Mouse (Mus musculus): ENCODE results near the gene Olfr1347. TPM values are rescaled to one million over a fixed set of nuclear protein-coding genes. Genes with fewer than 3 reads are reported as not detected.

Olfr1347 gene
- total RNA-seq, 1 experiment: not detected

GRCm38 (mm10) chr7:6455868-6456267 is 43.7 kb downstream of the Olfr1347 start, which contains the start of gene Olfr1336:
Gene Olfr1336, plus strand, starts transcription at chr7:6456168.
- H3K4me1 ChIP-seq (ENCODE audit: control insufficient read depth in 2 of 2, insufficient read depth in 2 of 2, low read length in 2 of 2, poor library complexity in 1 of 2): no peaks in the 10 kb centered on the region
- H3K9ac ChIP-seq (ENCODE audit: insufficient read depth, low read depth, low read length, poor library complexity, severe bottlenecking): no peak within 1 kb of the TSS
- no peak within 1 kb of the TSS for H3K4me3 ChIP-seq (ENCODE audit: insufficient read depth in 1 of 2, low read depth in 1 of 2, low read length in 2 of 2, poor library complexity in 1 of 2, severe bottlenecking in 1 of 2)
- no peak for TF ChIP-seq HCFC1 (IDR thresholded peaks at IDR 0.05; ENCODE audit: borderline replicate concordance, insufficient read depth, low read length)
- TF ChIP-seq ZC3H11A (IDR thresholded peaks at IDR 0.05; ENCODE audit: borderline replicate concordance, low read depth, low read length): no peak
- TF ChIP-seq MAFK (IDR thresholded peaks at IDR 0.05; ENCODE audit: insufficient read depth, low read depth, low read length): no peak
- TF ChIP-seq ZNF384 (IDR thresholded peaks at IDR 0.05; ENCODE audit: low read depth, low read length): no peak
- no peak for TF ChIP-seq CHD2 (IDR thresholded peaks at IDR 0.05; ENCODE audit: low read depth, low read length)
- no peaks in the 10 kb centered on the region for H3K9me3 ChIP-seq (ENCODE audit: control insufficient read depth, insufficient read depth, low read depth, low read length)
- in situ Hi-C loops (cut with MboI; ENCODE audit: low sequenced_read_pairs in 2 of 2, unreplicated experiment in 2 of 2): loop anchor here in 1 of 2 experiments (25.0 kb wide), 1 partner anchor 181 kb away; no protein-coding TSS in a partner anchor
- no peak for DNase-seq (ENCODE audit: low read depth, low spot score)
- H3K36me3 ChIP-seq (ENCODE audit: control insufficient read depth, insufficient read depth, low read length, poor library complexity, severe bottlenecking): no peaks in the 10 kb centered on the region
- H3K27ac ChIP-seq (ENCODE audit: insufficient read depth, low read depth, low read length, poor library complexity, severe bottlenecking): no peak within 1 kb of the TSS

DNA sequence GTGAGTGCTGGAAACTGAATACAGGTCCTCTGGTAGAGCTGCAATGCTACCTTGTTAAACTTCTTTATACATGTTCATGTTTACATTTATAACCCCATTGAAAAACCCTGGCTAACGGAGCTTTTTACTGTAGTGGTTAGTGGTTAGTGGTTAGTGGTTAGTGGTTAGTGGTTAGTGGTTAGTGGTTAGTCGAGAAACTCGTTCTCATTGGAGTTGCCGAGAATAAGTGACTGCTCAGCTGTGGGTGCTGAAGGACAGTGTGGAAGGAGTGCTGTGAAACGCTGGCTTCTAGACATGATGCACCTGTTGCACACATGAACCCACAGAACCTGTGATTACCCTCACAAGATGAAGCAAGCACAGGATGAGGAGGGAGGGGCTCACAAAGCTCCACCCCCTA is 51.8 kb downstream of the Olfr1347 start:
- in situ Hi-C loops (cut with MboI; ENCODE audit: low sequenced_read_pairs in 2 of 2, unreplicated experiment in 2 of 2): no loop called here
- no peak overlapping the region for H3K27ac ChIP-seq (ENCODE audit: insufficient read depth, low read depth, low read length, poor library complexity, severe bottlenecking)
- TF ChIP-seq CHD2 (IDR thresholded peaks at IDR 0.05; ENCODE audit: low read depth, low read length): no peak
- TF ChIP-seq HCFC1 (IDR thresholded peaks at IDR 0.05; ENCODE audit: borderline replicate concordance, insufficient read depth, low read length): no peak
- no peak overlapping the region for H3K4me3 ChIP-seq (ENCODE audit: insufficient read depth in 1 of 2, low read depth in 1 of 2, low read length in 2 of 2, poor library complexity in 1 of 2, severe bottlenecking in 1 of 2)
- DNase-seq (ENCODE audit: low read depth, low spot score): no peak
- no peak overlapping the region for H3K9ac ChIP-seq (ENCODE audit: insufficient read depth, low read depth, low read length, poor library complexity, severe bottlenecking)
- no peaks in the 10 kb centered on the region for H3K36me3 ChIP-seq (ENCODE audit: control insufficient read depth, insufficient read depth, low read length, poor library complexity, severe bottlenecking)
- H3K4me1 ChIP-seq (ENCODE audit: control insufficient read depth in 2 of 2, insufficient read depth in 2 of 2, low read length in 2 of 2, poor library complexity in 1 of 2): no peaks in the 10 kb centered on the region
- no peaks in the 10 kb centered on the region for H3K9me3 ChIP-seq (ENCODE audit: control insufficient read depth, insufficient read depth, low read depth, low read length)

- Histone ChIP-seq H3K27ac (ENCODE audit: insufficient read depth, low read depth, low read length, poor library complexity, severe bottlenecking) (no peak overlapping the region), H3K9ac (ENCODE audit: insufficient read depth, low read depth, low read length, poor library complexity, severe bottlenecking) (no peak overlapping the region), H3K9me3 (ENCODE audit: control insufficient read depth, insufficient read depth, low read depth, low read length) (no peaks in the 10 kb centered on the region), H3K36me3 (ENCODE audit: control insufficient read depth, insufficient read depth, low read length, poor library complexity, severe bottlenecking) (no peaks in the 10 kb centered on the region), H3K4me3 (ENCODE audit: insufficient read depth in 1 of 2, low read depth in 1 of 2, low read length in 2 of 2, poor library complexity in 1 of 2, severe bottlenecking in 1 of 2) (no peak overlapping the region), H3K4me1 (ENCODE audit: control insufficient read depth in 2 of 2, insufficient read depth in 2 of 2, low read length in 2 of 2, poor library complexity in 1 of 2) (peaks cover 0 to 7% of the 10 kb centered on the region in 2 experiments; a peak in 1 of 4 replicates)
- no peak for DNase-seq (ENCODE audit: low read depth, low spot score)
- TF ChIP-seq ZNF384 (IDR thresholded peaks at IDR 0.05; ENCODE audit: low read depth, low read length) (no peak), HCFC1 (IDR thresholded peaks at IDR 0.05; ENCODE audit: borderline replicate concordance, insufficient read depth, low read length) (no peak), ZC3H11A (IDR thresholded peaks at IDR 0.05; ENCODE audit: borderline replicate concordance, low read depth, low read length) (no peak), MAFK (IDR thresholded peaks at IDR 0.05; ENCODE audit: insufficient read depth, low read depth, low read length) (no peak), CHD2 (IDR thresholded peaks at IDR 0.05; ENCODE audit: low read depth, low read length) (no peak)
- in situ Hi-C loops (cut with MboI; ENCODE audit: low sequenced_read_pairs in 2 of 2, unreplicated experiment in 2 of 2): no loop called here
Measured at GRCm38 (mm10) chr7:6441173-6441572, 58.4 kb downstream of the Olfr1347 start.

- H3K9me3 ChIP-seq (ENCODE audit: control insufficient read depth, insufficient read depth, low read depth, low read length): no peaks in the 10 kb centered on the region
- no peak within 1 kb of the TSS for H3K9ac ChIP-seq (ENCODE audit: insufficient read depth, low read depth, low read length, poor library complexity, severe bottlenecking)
- in situ Hi-C loops (cut with MboI; ENCODE audit: low sequenced_read_pairs in 2 of 2, unreplicated experiment in 2 of 2): no loop called here
- no peaks in the 10 kb centered on the region for H3K36me3 ChIP-seq (ENCODE audit: control insufficient read depth, insufficient read depth, low read length, poor library complexity, severe bottlenecking)
- TF ChIP-seq ZNF384 (IDR thresholded peaks at IDR 0.05; ENCODE audit: low read depth, low read length): no peak
- TF ChIP-seq ZC3H11A (IDR thresholded peaks at IDR 0.05; ENCODE audit: borderline replicate concordance, low read depth, low read length): no peak
- no peak for TF ChIP-seq HCFC1 (IDR thresholded peaks at IDR 0.05; ENCODE audit: borderline replicate concordance, insufficient read depth, low read length)
- no peak for TF ChIP-seq MAFK (IDR thresholded peaks at IDR 0.05; ENCODE audit: insufficient read depth, low read depth, low read length)
- TF ChIP-seq CHD2 (IDR thresholded peaks at IDR 0.05; ENCODE audit: low read depth, low read length): no peak
- peaks cover 0 to 7% of the 10 kb centered on the region in 2 experiments; a peak in 1 of 4 replicates for H3K4me1 ChIP-seq (ENCODE audit: control insufficient read depth in 2 of 2, insufficient read depth in 2 of 2, low read length in 2 of 2, poor library complexity in 1 of 2)
- no peak for DNase-seq (ENCODE audit: low read depth, low spot score)
- no peak within 1 kb of the TSS for H3K27ac ChIP-seq (ENCODE audit: insufficient read depth, low read depth, low read length, poor library complexity, severe bottlenecking)
- H3K4me3 ChIP-seq (ENCODE audit: insufficient read depth in 1 of 2, low read depth in 1 of 2, low read length in 2 of 2, poor library complexity in 1 of 2, severe bottlenecking in 1 of 2): no peak within 1 kb of the TSS
Measured at GRCm38 (mm10) chr7:6438388-6438787, 61.2 kb downstream of the Olfr1347 start, which contains the start of gene Olfr1344. Gene Olfr1344, plus strand, starts transcription at chr7:6438688.

Other genes starting within 250 kb of the Olfr1347 start
- gene Epp13, start 247.0 kb downstream of the Olfr1347 start, total RNA-seq (2012; rRNA removed): 9.7 and 12.4 TPM in 2 replicates
- 2.3 and 3.2 TPM in 2 replicates for gene Zfp667, start 213.2 kb downstream of the Olfr1347 start, total RNA-seq (2012; rRNA removed)
- gene Zfp583, start 168.5 kb downstream of the Olfr1347 start, total RNA-seq (2012; rRNA removed): 3.2 and 3.6 TPM in 2 replicates
- gene Gm3854, start 156.0 kb downstream of the Olfr1347 start, total RNA-seq (2012; rRNA removed): 2.5 and 2.9 TPM in 2 replicates
- gene Zfp78, start 136.5 kb downstream of the Olfr1347 start, total RNA-seq (2012; rRNA removed): 1.2 and 1.5 TPM in 2 replicates
- gene Zfp28, start 116.5 kb downstream of the Olfr1347 start, total RNA-seq (2012; rRNA removed): 5.6 and 7.7 TPM in 2 replicates
- gene Smim17, start 101.0 kb downstream of the Olfr1347 start, total RNA-seq (2012; rRNA removed): 0.21 and 0.54 TPM in 2 replicates
- 0.09 and 0.11 TPM in 2 replicates for gene Gm20715, start 89.5 kb downstream of the Olfr1347 start, total RNA-seq (2012; rRNA removed)
- 0.37 TPM in 1 of 2 replicates, not detected in the other for gene Olfr1344, start 61.1 kb downstream of the Olfr1347 start, total RNA-seq (2012; rRNA removed)
- not detected in 2 replicates for gene Olfr1336, start 43.6 kb downstream of the Olfr1347 start, total RNA-seq (2012; rRNA removed)
- not detected in 2 replicates for gene Olfr1346, start 32.7 kb downstream of the Olfr1347 start, total RNA-seq (2012; rRNA removed)
- gene Olfr5, start 12.8 kb downstream of the Olfr1347 start, total RNA-seq (2012; rRNA removed): not detected in 2 replicates
- gene Olfr1348, start 9.0 kb upstream of the Olfr1347 start, total RNA-seq (2012; rRNA removed): not detected in 2 replicates
- gene Olfr1349, start 23.2 kb upstream of the Olfr1347 start, total RNA-seq (2012; rRNA removed): not detected in 2 replicates
- not detected in 2 replicates for gene Olfr1350, start 65.1 kb upstream of the Olfr1347 start, total RNA-seq (2012; rRNA removed)
- 0.95 and 1.7 TPM in 2 replicates for gene Zim1, start 196.7 kb upstream of the Olfr1347 start, total RNA-seq (2012; rRNA removed)
- 27.4 and 80.4 TPM in 2 replicates for gene Peg3, start 230.7 kb upstream of the Olfr1347 start, total RNA-seq (2012; rRNA removed)
- 2.5 and 4.5 TPM in 2 replicates for gene Usp29, start 230.8 kb upstream of the Olfr1347 start, total RNA-seq (2012; rRNA removed)

Measured in ES-E14 (cell line).